ENCODE assay signal across 8 mouse cellular contexts in genomic region chr3:82145126-82145901, GRCm38 (mm10). TPM values are rescaled to one million over a fixed set of nuclear protein-coding genes. Genes with fewer than 3 reads are reported as not detected.
DNase-seq lines count a peak whose midpoint lies in the region; ATAC-seq and TF ChIP-seq lines count a peak whose summit lies in the region.

Gene Gucy1a1 (minus strand): TSS chr3:82145789.

- H3K27ac ChIP-seq in cortical plate, adult 2 months (ENCODE audit: insufficient read depth, low read length): peak within 1 kb of the TSS; percentile 68
- H3K27ac ChIP-seq in intestine, embryonic 14.5 days (ENCODE audit: low read depth): peak within 1 kb of the TSS; percentile 71

- TF ChIP-seq POLR2A in cortical plate, adult 2 months (IDR thresholded peaks at IDR 0.05; ENCODE audit: extremely low read depth, insufficient read depth, low read length): peak; percentile 59; the same call in 1 of the 2 replicates

- intact Hi-C loops in gastrocnemius, postnatal 36 days (cut with DNase I): no loop called here
- intact Hi-C loops in left cerebral cortex, postnatal 14 days (cut with DNase I): loop anchor here (10.0 kb wide), 1 partner anchor 189 kb away; no protein-coding TSS in a partner anchor

- H3K4me1 ChIP-seq in cortical plate, adult 2 months (ENCODE audit: control insufficient read depth, insufficient read depth, low read length): no peaks in the 10 kb centered on the region
- H3K4me1 ChIP-seq in intestine, embryonic 14.5 days (replicated peaks; ENCODE audit: control insufficient read depth, insufficient read depth, low read length): peaks cover 11% of the 10 kb centered on the region; the same call in 1 of the 2 replicates

- H3K4me2 ChIP-seq in intestine, embryonic 14.5 days (ENCODE audit: low read length): peak within 1 kb of the TSS; percentile 67

- no peak for TF ChIP-seq CTCF in cortical plate, adult 2 months (IDR thresholded peaks at IDR 0.05; ENCODE audit: extremely low read depth, insufficient read depth, low read length)

- peak within 1 kb of the TSS; percentile 82 for H3K4me3 ChIP-seq in cortical plate, adult 2 months (ENCODE audit: insufficient read depth, low read length)
- peak within 1 kb of the TSS; percentile 77 for H3K4me3 ChIP-seq in intestine, embryonic 14.5 days (ENCODE audit: low read depth, low read length)

- peak within 1 kb of the TSS; percentile 70 for H3K9ac ChIP-seq in intestine, embryonic 14.5 days (ENCODE audit: low read length)

- no peaks in the 10 kb centered on the region for H3K9me3 ChIP-seq in intestine, embryonic 14.5 days (ENCODE audit: control insufficient read depth, low read length)

- 2% methylated on average over 36 of the region's 36 CpGs for WGBS in intestine, embryonic 14.5 days

- peak; percentile 13 to 17 for DNase-seq in gastrocnemius, postnatal 36 days
- DNase-seq in intestine, embryonic 14.5 days (ENCODE audit: low spot score): peak; percentile 72
- DNase-seq in left cerebral cortex, postnatal 14 days (ENCODE audit: low spot score in 2 of 2): peak; percentile 67
- peak; percentile 18 for DNase-seq in skeletal muscle tissue, adult 2 months (ENCODE audit: low read depth, low spot score)

- ATAC-seq in activated CD4-positive, CD25-positive, alpha-beta regulatory T cell, adult 4 months: peak; percentile 33
- ATAC-seq in intestine, embryonic 14.5 days (replicated peaks; ENCODE audit: low FRiP score, low TSS enrichment, low read depth): peak; percentile 88
- peak; percentile 81 for ATAC-seq in megakaryocyte-erythroid progenitor cell, adult 5-6 weeks (replicated peaks; ENCODE audit: low FRiP score, low TSS enrichment, poor library complexity, severe bottlenecking)
- no peak for ATAC-seq in monocyte, adult 5-6 weeks (replicated peaks; ENCODE audit: insufficient number of reproducible peaks, low FRiP score, low TSS enrichment, poor library complexity, severe bottlenecking)

- no peaks in the 10 kb centered on the region for H3K36me3 ChIP-seq in intestine, embryonic 14.5 days (ENCODE audit: control insufficient read depth, insufficient read depth, low read length)

- no peaks in the 10 kb centered on the region for H3K27me3 ChIP-seq in intestine, embryonic 14.5 days (replicated peaks; ENCODE audit: control insufficient read depth, insufficient read depth, low read length)

RNA-seq across cellular contexts. Expression of gene Gucy1a1, which starts in this region (rescaled TPM):
- 1 to 10 TPM; 5.6 to 6.1 TPM for polyA plus RNA-seq in activated CD4-positive, CD25-positive, alpha-beta regulatory T cell, adult 4 months (2017; shearing (Covaris generic))
- 41.3 and 45.0 TPM in 2 replicates for polyA plus RNA-seq in cortical plate, adult 2 months (2012; rRNA removed)
- total RNA-seq in gastrocnemius, postnatal 36 days (2021): 1 to 10 TPM; 5.8 to 7.0 TPM
- 56.9 and 64.2 TPM in 2 replicates for polyA plus RNA-seq in intestine, embryonic 14.5 days (2014; fragmentation: Nextera tagmentation; extraction: Ambion mirVana)
- 10 to 100 TPM; 77.6 to 78.0 TPM for total RNA-seq in left cerebral cortex, postnatal 14 days (2021)
- 0.32 TPM in 1 of 2 replicates, not detected in the other for total RNA-seq in megakaryocyte-erythroid progenitor cell, adult 5-6 weeks (2014; fragmentation: Nextera tagmentation)
- 1.2 and 5.1 TPM in 2 replicates for total RNA-seq in megakaryocyte-erythroid progenitor cell, adult 5-6 weeks (2017)
- total RNA-seq in monocyte, adult 5-6 weeks (2017): 0.21 to 0.49 TPM in 2 of 3 replicates, not detected in the other

Comparison
In these comparisons a context has a peak if more than half of its experiments do, and no peak if none do; other contexts are left out.
1. RNA of gene Gucy1a1 (total RNA-seq): 77.6 to 78.0 TPM in left cerebral cortex, postnatal 14 days; 5.8 to 7.0 TPM in gastrocnemius, postnatal 36 days, 0.32 to 5.1 TPM in megakaryocyte-erythroid progenitor cell, adult 5-6 weeks and 0.21 to 0.49 TPM in monocyte, adult 5-6 weeks; every median in the first group is over 4 times any median in the second.
2. DNase-seq: peak in every context shown above with its lines; median percentile 72 in intestine, embryonic 14.5 days; 67 in left cerebral cortex, postnatal 14 days; 18 in skeletal muscle tissue, adult 2 months; 15 in gastrocnemius, postnatal 36 days.